Mouse (Mus musculus) liver, postnatal 0 days (tissue): ENCODE measurements at regions not wholly inside any gene's neighbourhood (a gene's known extent, or its start where the extent isn't known, plus 50 kb on each side); places are given as distances from the start of the nearest gene placed in this dataset.

ENCODE experiments used
- CTCF ChIP-seq: sonication (generic); IDR thresholded peaks from 2 replicates; pipeline ENCODE4 v1.5.1; 2016; ENCODE audit warnings: antibody characterized with exemption, low read depth
- EP300 ChIP-seq: IDR thresholded peaks from 2 replicates; pipeline ENCODE4 v1.6.1; 2016; ENCODE audit warnings: antibody characterized with exemption, low read depth, mild to moderate bottlenecking

GRCm38 (mm10) chr8:90759531-90759930, 57.7 kb downstream of the Gm19935 start:
- TF ChIP-seq CTCF, result no peak
- TF ChIP-seq EP300, result no peak
